Mouse (Mus musculus): Measurements from ENCODE around the gene Ranbp3. TPM values are rescaled to one million over a fixed set of nuclear protein-coding genes. Genes with fewer than 3 reads are reported as not detected.

Gene Ranbp3
- total RNA-seq, 1 experiment from 2014 or later, result 56.2 TPM

- ATAC-seq (replicated peaks; ENCODE audit: low read depth, poor library complexity, severe bottlenecking), result no peak
Measured at GRCm38 (mm10) chr17:56669766-56670165, 3.3 kb upstream of the Ranbp3 start.

GRCm38 (mm10) chr17:56673647-56674416 lies 738 bp downstream of the Ranbp3 start:
- ATAC-seq (replicated peaks; ENCODE audit: low read depth, poor library complexity, severe bottlenecking), result 0 out of 2 replicates have a peak, but pooled peaks have one; percentile 2

GRCm38 (mm10) chr17:56681791-56682190 lies 8.7 kb downstream of the Ranbp3 start:
- no peak for ATAC-seq (replicated peaks; ENCODE audit: low read depth, poor library complexity, severe bottlenecking)

DNA sequence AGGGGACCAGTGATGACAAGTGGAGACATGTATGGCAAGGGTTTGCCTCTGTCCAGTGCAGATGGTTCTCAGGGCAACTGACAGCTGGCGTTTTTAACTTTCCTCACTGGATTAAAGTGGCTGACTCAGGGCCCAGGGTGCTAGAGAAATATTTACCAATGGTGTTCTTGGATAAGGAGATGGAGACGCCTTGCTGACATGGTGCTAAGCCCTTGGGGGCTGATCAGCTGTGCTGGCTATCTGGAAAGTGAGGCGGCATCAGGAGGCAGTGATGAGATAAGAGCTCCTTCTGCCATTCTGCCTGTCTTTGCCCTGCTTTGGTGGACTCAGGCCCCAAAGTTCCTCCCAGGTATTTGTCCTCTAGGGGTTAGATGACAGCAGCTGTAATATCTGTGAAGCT lies 9.8 kb downstream of the Ranbp3 start:
- ATAC-seq (replicated peaks; ENCODE audit: low read depth, poor library complexity, severe bottlenecking), result no peak

DNA sequence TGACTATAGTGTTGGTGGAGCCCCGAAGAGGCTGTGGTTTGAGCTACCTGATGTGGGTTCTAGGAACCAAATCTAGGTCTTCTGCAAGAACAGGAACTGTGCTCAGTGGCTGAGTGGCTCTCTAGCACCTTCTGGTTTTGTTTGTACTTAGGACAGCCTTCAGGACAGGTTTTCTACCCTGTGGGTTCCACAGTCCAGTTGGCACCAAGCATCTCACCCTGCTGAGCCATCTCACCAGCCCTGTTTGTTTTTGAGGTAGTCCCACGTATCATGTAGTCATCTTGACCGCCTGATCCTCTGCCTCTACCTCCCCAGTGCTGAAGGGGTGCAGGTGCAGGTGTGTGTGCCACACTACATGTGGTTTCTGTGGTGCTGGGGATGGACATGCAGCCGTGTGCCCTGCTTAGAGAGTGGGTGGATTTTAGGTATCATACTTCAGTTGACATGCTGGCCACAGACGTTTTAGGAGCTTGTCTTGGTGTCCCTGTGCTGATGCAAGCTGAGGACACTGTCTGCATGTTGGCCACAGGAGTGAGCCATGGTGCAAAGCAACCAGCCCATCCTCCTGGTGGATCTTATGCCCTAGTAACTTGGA lies 10.5 kb downstream of the Ranbp3 start:
- ATAC-seq (replicated peaks; ENCODE audit: low read depth, poor library complexity, severe bottlenecking), result no peak

DNA sequence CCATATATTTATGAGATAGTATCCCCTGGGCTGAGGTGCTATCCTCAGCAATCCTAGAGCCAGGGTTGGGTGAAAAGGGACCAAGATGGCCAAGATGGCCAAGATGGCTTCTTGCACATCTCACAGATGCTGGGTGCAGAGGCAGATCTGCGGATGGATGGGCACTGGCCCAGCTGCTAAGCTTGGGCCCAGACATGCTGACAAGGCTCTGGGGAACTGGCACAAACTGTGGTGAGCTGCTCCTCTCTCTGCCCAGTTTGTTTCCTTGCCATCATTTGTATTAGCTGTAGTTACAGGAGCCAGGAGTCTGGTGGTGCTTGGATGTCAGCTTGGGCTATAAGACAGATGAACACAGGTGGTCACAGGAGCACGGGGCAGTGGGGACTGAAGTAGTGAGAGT lies 11.6 kb downstream of the Ranbp3 start:
- ATAC-seq (replicated peaks; ENCODE audit: low read depth, poor library complexity, severe bottlenecking), result no peak

- no peak for ATAC-seq (replicated peaks; ENCODE audit: low read depth, poor library complexity, severe bottlenecking)
Measured at GRCm38 (mm10) chr17:56686801-56687200, 13.7 kb downstream of the Ranbp3 start.

DNA sequence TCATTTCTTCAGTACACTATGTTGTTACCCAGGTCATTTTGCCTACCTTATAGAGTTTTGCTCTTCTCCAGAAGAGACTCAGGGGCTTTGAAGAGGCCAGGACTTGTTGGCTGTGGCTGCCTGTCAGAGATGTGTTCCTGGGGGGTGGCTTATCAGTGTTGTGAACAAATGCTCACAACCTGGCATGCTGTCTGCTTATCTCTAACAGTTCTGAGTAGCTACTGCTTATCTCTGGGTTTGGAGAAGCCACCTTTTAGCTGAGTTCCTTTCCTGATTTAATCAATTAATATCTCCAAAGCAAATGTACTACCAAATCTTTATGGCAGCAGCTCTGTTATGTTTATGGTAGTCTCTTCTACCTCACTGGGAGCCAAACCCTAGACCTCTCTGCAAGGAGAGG lies 15.0 kb downstream of the Ranbp3 start:
- peak; percentile 46 for ATAC-seq (replicated peaks; ENCODE audit: low read depth, poor library complexity, severe bottlenecking)

DNA sequence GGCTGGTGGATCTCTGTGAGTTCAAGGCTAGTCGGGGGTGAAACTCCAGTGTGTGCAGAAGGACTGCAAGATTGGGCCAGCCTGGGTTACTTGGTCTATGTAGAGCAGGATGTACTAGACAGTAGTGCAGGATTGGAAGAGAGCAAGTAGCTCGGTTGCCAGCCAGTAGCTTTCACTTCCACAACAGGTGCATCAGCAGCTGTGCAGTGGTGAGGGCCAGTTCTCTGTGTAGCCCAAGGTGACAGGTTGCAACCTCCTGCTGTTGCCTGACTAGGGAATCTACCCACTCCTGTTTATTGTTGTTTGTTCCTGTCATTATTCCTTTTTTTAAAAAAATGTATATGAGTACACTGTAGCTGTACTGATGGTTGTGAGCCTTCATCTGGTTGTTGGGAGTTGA lies 15.6 kb downstream of the Ranbp3 start:
- no peak for ATAC-seq (replicated peaks; ENCODE audit: low read depth, poor library complexity, severe bottlenecking)

GRCm38 (mm10) chr17:56693395-56693794 lies 20.3 kb downstream of the Ranbp3 start:
- ATAC-seq (replicated peaks; ENCODE audit: low read depth, poor library complexity, severe bottlenecking), result no peak; the same call in 1 of the 2 replicates

DNA sequence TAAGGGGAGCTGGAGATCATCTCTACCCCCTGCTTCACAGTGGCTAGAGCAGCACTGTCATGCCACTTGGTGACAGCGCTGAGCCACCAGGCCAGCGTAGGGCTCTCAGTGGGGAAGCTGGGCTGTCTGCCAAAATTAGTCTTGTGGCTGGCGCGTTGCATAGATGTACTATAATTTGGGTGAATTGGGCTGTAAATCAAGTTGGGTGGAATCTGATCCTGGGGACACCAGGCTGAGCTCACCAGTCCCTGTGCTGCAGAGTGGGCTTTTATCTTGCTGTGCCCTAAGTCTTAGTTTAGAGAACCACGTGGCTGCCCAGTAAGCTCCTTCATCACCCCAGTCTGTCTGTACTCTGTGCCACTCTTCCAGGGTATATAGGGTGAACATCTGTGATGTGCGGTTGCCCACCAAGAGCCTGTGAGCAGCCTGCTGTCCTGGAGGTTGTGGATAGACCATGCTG lies 20.8 kb downstream of the Ranbp3 start:
- peak; percentile 90 for ATAC-seq (replicated peaks; ENCODE audit: low read depth, poor library complexity, severe bottlenecking)

DNA sequence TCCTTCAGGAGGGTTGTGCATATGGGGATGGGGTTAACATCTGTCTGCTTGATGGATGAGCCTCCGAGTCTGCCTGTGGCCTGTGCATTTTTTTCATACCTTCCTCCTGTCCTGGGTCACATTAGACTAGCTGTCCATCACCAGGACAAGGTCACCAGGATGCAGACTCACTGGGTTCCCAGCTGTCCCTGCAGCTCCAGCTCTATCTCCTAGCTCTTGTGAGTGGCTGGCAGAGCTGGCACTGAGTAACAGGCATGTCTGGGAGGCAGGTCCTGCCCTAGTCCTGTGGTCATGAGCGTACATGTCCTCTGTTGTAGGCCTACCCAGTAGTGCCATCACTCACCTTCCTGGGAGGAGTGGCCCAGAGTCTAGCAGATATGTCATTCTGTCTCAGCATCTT lies 27.4 kb downstream of the Ranbp3 start:
- ATAC-seq (replicated peaks; ENCODE audit: low read depth, poor library complexity, severe bottlenecking), result no peak

DNA sequence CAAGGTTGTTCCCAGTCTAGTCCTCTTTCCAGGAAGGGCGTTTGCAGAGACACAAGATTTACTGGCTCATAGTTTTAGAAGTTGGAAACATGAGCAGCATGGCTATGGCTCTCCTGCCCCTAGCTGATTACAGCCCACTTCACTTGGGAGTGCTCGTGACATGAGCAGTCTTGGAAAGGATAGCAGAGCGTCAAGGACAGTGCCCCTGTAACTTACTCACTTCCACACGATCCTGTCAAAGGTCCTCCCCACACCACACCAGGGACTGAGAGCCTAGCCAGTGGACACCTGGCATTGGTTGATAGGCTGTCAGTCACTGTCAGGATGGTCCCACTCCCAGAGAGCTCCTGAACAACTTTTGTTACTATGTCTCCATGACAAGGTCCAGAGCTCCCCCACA lies 29.9 kb downstream of the Ranbp3 start:
- no peak for ATAC-seq (replicated peaks; ENCODE audit: low read depth, poor library complexity, severe bottlenecking)

DNA sequence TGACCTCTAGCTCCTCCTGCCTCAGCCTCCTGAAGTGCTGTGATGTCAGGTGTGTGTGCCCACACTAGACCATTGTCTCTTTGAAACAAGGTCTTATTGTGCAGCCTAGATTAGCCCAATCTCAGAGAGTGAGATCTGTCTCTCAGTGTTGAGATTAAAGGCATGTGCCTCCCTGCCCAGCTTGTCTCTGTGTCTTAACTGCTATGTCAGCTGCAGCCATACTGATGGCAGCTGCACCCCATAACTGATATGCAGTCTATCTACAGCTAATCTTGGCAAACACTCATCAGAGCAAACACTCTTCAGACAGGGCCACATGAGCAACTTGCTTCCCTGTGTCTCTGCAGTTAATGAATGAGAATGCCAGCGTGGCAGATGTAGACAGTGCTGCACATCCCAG lies 33.4 kb downstream of the Ranbp3 start:
- no peak for ATAC-seq (replicated peaks; ENCODE audit: low read depth, poor library complexity, severe bottlenecking)

GRCm38 (mm10) chr17:56708692-56709091 lies 35.6 kb downstream of the Ranbp3 start:
- no peak for ATAC-seq (replicated peaks; ENCODE audit: low read depth, poor library complexity, severe bottlenecking)

- no peak for ATAC-seq (replicated peaks; ENCODE audit: low read depth, poor library complexity, severe bottlenecking)
Measured at GRCm38 (mm10) chr17:56709708-56710107, 36.6 kb downstream of the Ranbp3 start.

GRCm38 (mm10) chr17:56715360-56715759 lies 42.3 kb downstream of the Ranbp3 start:
- no peak for ATAC-seq (replicated peaks; ENCODE audit: low read depth, poor library complexity, severe bottlenecking)

DNA sequence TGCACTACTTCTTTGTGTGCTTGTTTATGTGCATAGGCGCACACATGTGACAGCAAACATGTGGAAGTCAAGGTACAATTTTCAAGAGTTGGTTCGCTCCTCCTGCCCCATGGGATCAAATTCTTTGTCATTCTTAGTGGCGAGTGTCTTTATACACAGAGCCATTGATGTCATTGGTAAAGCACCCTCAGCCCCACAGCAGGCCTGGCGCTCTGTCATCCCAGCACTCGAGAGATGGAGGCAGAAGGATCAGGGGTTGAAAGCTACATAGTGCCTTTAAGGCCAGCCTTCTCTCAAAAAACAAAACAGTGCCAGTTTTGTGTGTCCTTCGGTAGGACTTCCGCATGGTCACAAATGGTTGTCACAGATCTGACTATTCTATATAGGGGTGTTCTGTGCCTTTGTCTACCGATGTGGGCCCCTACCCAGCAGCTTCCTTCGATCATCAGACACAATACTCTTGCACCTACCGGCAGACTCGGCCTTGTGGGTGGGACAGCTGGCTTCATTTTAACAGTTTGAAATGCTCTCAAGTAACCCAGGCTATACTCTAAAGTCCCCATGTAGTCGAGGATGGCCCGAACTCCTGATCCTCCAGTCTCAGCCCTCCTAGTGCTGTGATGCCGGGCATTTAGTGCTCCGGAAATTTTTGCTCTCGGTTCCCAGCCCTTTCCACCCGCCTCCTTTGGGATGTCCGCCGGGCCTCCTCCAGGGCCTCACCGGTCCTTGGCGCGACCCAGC lies 43.0 kb downstream of the Ranbp3 start:
- no peak for ATAC-seq (replicated peaks; ENCODE audit: low read depth, poor library complexity, severe bottlenecking)

GRCm38 (mm10) chr17:56716655-56717362 lies 43.7 kb downstream of the Ranbp3 start:
- peak; percentile 86 for ATAC-seq (replicated peaks; ENCODE audit: low read depth, poor library complexity, severe bottlenecking)

GRCm38 (mm10) chr17:56717363-56718058 lies 44.4 kb downstream of the Ranbp3 start, which contains the start of the genes Ndufa11 and Vmac:
Gene Ndufa11, plus strand, starts transcription at chr17:56717767.
Gene Vmac, minus strand, starts transcription at chr17:56718022.
- peak; percentile 64 for ATAC-seq (replicated peaks; ENCODE audit: low read depth, poor library complexity, severe bottlenecking)
